ENCODE assay signal across 19 mouse cellular contexts in the genomic region with DNA sequence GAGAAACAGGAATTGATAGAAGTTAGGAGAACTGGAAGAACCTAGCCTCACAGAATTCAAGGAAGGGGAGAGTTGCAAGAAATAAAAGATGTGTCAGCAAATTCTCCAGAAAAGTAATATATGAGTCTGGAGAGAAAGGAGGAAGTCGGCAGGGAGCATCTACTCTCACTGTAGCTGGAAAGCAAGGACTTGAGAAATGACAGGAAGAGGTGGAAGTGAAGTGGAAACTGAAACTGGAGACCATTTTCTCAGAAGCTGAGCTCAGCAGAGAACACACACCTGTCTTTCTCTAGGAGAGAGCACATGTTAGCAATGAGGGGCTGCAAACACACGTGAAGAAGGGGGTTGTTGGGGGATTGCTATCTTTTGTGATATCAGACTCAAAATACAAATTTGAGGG. TPM values are rescaled to one million over a fixed set of nuclear protein-coding genes. Genes with fewer than 3 reads are reported as not detected.
DNase-seq lines count a peak whose midpoint lies in the region; ATAC-seq and TF ChIP-seq lines count a peak whose summit lies in the region.
"Had no signal": no experiment of that assay in that cellular context is flagged by ENCODE, and none has a peak within 500 bp of the region (broad histone marks: within the 10 kb centered on the region; RNA-seq: fewer than 3 reads in every experiment).

No protein-coding gene starts in this region.

- no peak for ATAC-seq in lung, postnatal 0 days
- peak; percentile 49 to 56; a peak in 3 of 4 replicates for ATAC-seq in hematopoietic stem cell, adult 5-6 weeks (replicated peaks in 1 of 2; ENCODE audit: insufficient read depth in 1 of 2, low FRiP score in 2 of 2, low TSS enrichment in 1 of 2, low read depth in 1 of 2, poor library complexity in 2 of 2, severe bottlenecking in 2 of 2)
- ATAC-seq: liver, embryonic 12.5 days had no signal

- in situ Hi-C loops in ES-E14 (cut with MboI; ENCODE audit: low sequenced_read_pairs in 2 of 2, unreplicated experiment in 2 of 2) = no loop called here

- H3K4me1 ChIP-seq in lung, postnatal 0 days (ENCODE audit: insufficient read depth, low read depth, low read length) = no peaks in the 10 kb centered on the region
- H3K4me1 ChIP-seq in ES-E14 (ENCODE audit: control insufficient read depth in 2 of 2, insufficient read depth in 2 of 2, low read length in 2 of 2, poor library complexity in 1 of 2) = no peaks in the 10 kb centered on the region
- H3K4me1 ChIP-seq: hindbrain, embryonic 15.5 days; liver, embryonic 12.5 days; midbrain, embryonic 10.5 days had no signal

- 54% methylated on average over 2 of the region's 2 CpGs for WGBS in lung, postnatal 0 days

- H3K27ac ChIP-seq in lung, postnatal 0 days (ENCODE audit: low read length) = no peak overlapping the region
- no peak overlapping the region for H3K27ac ChIP-seq in ES-E14 (ENCODE audit: insufficient read depth, low read depth, low read length, poor library complexity, severe bottlenecking)
- H3K27ac ChIP-seq: gastrocnemius, adult 2 months; hindbrain, embryonic 15.5 days; liver, embryonic 12.5 days; midbrain, embryonic 10.5 days had no signal

- DNase-seq in lung, postnatal 0 days (ENCODE audit: low spot score) = peak; percentile 14
- no peak for DNase-seq in lung, postnatal 4 days
- no peak for DNase-seq in ES-E14 (ENCODE audit: low read depth, low spot score)
- DNase-seq in skeletal muscle tissue, adult 2 months (ENCODE audit: low read depth, low spot score) = peak; percentile 10
- DNase-seq in kidney, postnatal 14 days = no peak
- DNase-seq in urinary bladder, postnatal 10 days (ENCODE audit: low spot score) = no peak
- DNase-seq: adrenal gland, postnatal 14 days; cerebellum, adult 9-10 months; gastrocnemius, adult 2 months; kidney, adult 18-20 months; kidney, postnatal 36 days; layer of hippocampus, adult 9-11 months; lung, embryonic 14.5 days; right cerebral cortex, postnatal 4 days had no signal

- TF ChIP-seq EP300 in lung, postnatal 0 days (IDR thresholded peaks at IDR 0.05) = no peak

- H3K4me3 ChIP-seq in lung, postnatal 0 days (ENCODE audit: low read depth, low read length) = no peak overlapping the region
- H3K4me3 ChIP-seq in ES-E14 (ENCODE audit: insufficient read depth in 1 of 2, low read depth in 1 of 2, low read length in 2 of 2, poor library complexity in 1 of 2, severe bottlenecking in 1 of 2) = no peak overlapping the region
- H3K4me3 ChIP-seq: gastrocnemius, adult 2 months; hindbrain, embryonic 15.5 days; liver, embryonic 12.5 days; midbrain, embryonic 10.5 days had no signal

- no peak overlapping the region for H3K4me2 ChIP-seq in lung, postnatal 0 days (replicated peaks; ENCODE audit: low read depth, low read length)
- H3K4me2 ChIP-seq: hindbrain, embryonic 15.5 days; liver, embryonic 12.5 days; lung, embryonic 14.5 days had no signal

- no peaks in the 10 kb centered on the region for H3K36me3 ChIP-seq in lung, postnatal 0 days (ENCODE audit: insufficient read depth, low read length)
- no peaks in the 10 kb centered on the region for H3K36me3 ChIP-seq in ES-E14 (ENCODE audit: control insufficient read depth, insufficient read depth, low read length, poor library complexity, severe bottlenecking)
- H3K36me3 ChIP-seq: hindbrain, embryonic 15.5 days; liver, embryonic 12.5 days; midbrain, embryonic 10.5 days had no signal

- H3K9ac ChIP-seq in lung, postnatal 0 days (replicated peaks; ENCODE audit: low read depth) = no peak overlapping the region
- no peak overlapping the region for H3K9ac ChIP-seq in ES-E14 (ENCODE audit: insufficient read depth, low read depth, low read length, poor library complexity, severe bottlenecking)
- H3K9ac ChIP-seq: hindbrain, embryonic 15.5 days; liver, embryonic 12.5 days; lung, embryonic 14.5 days had no signal

- no peak for TF ChIP-seq CTCF in lung, postnatal 0 days (IDR thresholded peaks at IDR 0.05)

- no peaks in the 10 kb centered on the region for H3K27me3 ChIP-seq in lung, postnatal 0 days (replicated peaks; ENCODE audit: insufficient read depth, low read length)
- H3K27me3 ChIP-seq: hindbrain, embryonic 15.5 days; liver, embryonic 12.5 days had no signal

- H3K9me3 ChIP-seq in lung, postnatal 0 days (ENCODE audit: low read length) = no peaks in the 10 kb centered on the region
- no peaks in the 10 kb centered on the region for H3K9me3 ChIP-seq in ES-E14 (ENCODE audit: control insufficient read depth, insufficient read depth, low read depth, low read length)
- H3K9me3 ChIP-seq: hindbrain, embryonic 15.5 days; liver, embryonic 12.5 days; midbrain, embryonic 10.5 days had no signal

TF ChIP-seq in ES-E14, 5 proteins besides CTCF, POLR2A, EP300 and RAD21:
- no peak for TF ChIP-seq CHD2 (IDR thresholded peaks at IDR 0.05; ENCODE audit: low read depth, low read length)
- TF ChIP-seq HCFC1 (IDR thresholded peaks at IDR 0.05; ENCODE audit: borderline replicate concordance, insufficient read depth, low read length) = no peak
- no peak for TF ChIP-seq ZNF384 (IDR thresholded peaks at IDR 0.05; ENCODE audit: low read depth, low read length)
- TF ChIP-seq MAFK (IDR thresholded peaks at IDR 0.05; ENCODE audit: insufficient read depth, low read depth, low read length) = peak; percentile 55; the same call in 1 of the 2 replicates
- no peak for TF ChIP-seq ZC3H11A (IDR thresholded peaks at IDR 0.05; ENCODE audit: borderline replicate concordance, low read depth, low read length)
TF ChIP-seq in ES-E14: peak in this region for 1.

RNA-seq across cellular contexts. Expression of a gene that starts 40.1 kb away (rescaled TPM):
- polyA plus RNA-seq in lung, postnatal 0 days (2015; fragmentation: Nextera tagmentation; extraction: Ambion mirVana) = 0.74 and 1.5 TPM in 2 replicates
- 0.31 TPM in 1 of 2 replicates, not detected in the other for total RNA-seq in ES-E14 (2012; rRNA removed)
- total RNA-seq in hematopoietic stem cell, adult 5-6 weeks (2017) = 2.9 and 3.5 TPM in 2 replicates
- total RNA-seq: gastrocnemius, adult 2 months had no signal
- polyA plus RNA-seq: midbrain, embryonic 10.5 days; neural tube, embryonic 14.5 days had no signal

Comparison
In these comparisons a context has a peak if more than half of its experiments do, and no peak if none do; other contexts are left out.
1. DNase-seq: peak in lung, postnatal 0 days (single experiment) and skeletal muscle tissue, adult 2 months (single experiment); none in lung, postnatal 4 days (0 of 2), ES-E14 (single experiment), kidney, postnatal 14 days (single experiment) and urinary bladder, postnatal 10 days (single experiment).